Mouse (Mus musculus): ENCODE results near the gene Golga2. TPM values are rescaled to one million over a fixed set of nuclear protein-coding genes. Genes with fewer than 3 reads are reported as not detected.

Gene Golga2
- polyA plus RNA-seq, 1 experiment from 2014 or later = 7.9 TPM

GRCm38 (mm10) chr2:32335888-32336287 is 48.7 kb downstream of the Golga2 start:
- H3K4me1 ChIP-seq (replicated peaks) = no peaks in the 10 kb centered on the region
- no peaks in the 10 kb centered on the region for H3K36me3 ChIP-seq (replicated peaks)
- no peak overlapping the region for H3K4me2 ChIP-seq
- H3K27ac ChIP-seq (replicated peaks) = no peak overlapping the region
- no peak for ATAC-seq (ENCODE audit: insufficient read depth)
- 30% methylated on average over 15 of the region's 15 CpGs for WGBS (ENCODE audit: insufficient replicate concordance)
- H3K9me3 ChIP-seq (replicated peaks) = no peaks in the 10 kb centered on the region
- no peak overlapping the region for H3K9ac ChIP-seq
- H3K27me3 ChIP-seq = peaks cover 42% of the 10 kb centered on the region
- no peak overlapping the region for H3K4me3 ChIP-seq (replicated peaks)

DNA sequence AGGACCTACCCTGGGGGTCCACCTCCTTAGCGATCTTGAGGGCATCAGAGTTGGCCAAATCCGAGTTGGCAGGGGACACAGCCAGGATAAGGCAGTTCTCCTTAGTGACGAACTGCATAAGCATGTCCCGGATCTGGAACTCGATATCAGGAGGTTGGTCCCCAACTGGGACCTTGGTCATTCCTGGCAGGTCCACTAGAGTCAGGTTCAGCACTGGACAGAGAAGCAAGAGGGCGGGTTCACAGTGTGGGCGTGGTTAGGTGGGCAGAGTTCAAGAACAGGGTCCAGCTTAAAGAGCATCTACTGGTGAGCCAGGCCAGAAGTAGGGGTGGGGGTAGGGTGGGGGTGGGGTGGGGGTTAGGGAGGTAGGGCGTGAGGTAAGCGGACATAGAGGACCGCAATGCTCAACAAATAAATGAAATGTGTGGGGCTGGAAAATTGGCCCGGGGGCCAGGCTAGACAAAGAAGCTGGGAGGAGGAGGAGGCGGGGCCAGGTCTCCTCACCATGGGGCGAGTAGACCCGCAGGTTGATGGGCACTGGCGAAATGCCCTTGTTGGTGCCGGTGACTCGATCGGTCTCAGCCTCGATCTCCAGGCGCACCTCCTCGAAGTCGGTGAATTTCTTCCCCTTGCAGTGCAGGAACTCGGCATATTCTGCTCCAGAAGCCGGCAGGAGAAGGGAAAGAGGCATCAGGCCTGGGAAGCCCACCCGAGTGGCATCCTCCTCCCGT is 52.9 kb downstream of the Golga2 start:
- Histone ChIP-seq H3K27me3 (peaks cover 43% of the 10 kb centered on the region), H3K36me3 (replicated peaks) (no peaks in the 10 kb centered on the region), H3K27ac (replicated peaks) (no peak overlapping the region), H3K4me2 (no peak overlapping the region), H3K9ac (no peak overlapping the region), H3K4me1 (replicated peaks) (no peaks in the 10 kb centered on the region), H3K9me3 (replicated peaks) (no peaks in the 10 kb centered on the region), H3K4me3 (replicated peaks) (no peak overlapping the region)
- 36% methylated on average over 26 of the region's 26 CpGs for WGBS (ENCODE audit: insufficient replicate concordance)
- ATAC-seq (ENCODE audit: insufficient read depth) = no peak

DNA sequence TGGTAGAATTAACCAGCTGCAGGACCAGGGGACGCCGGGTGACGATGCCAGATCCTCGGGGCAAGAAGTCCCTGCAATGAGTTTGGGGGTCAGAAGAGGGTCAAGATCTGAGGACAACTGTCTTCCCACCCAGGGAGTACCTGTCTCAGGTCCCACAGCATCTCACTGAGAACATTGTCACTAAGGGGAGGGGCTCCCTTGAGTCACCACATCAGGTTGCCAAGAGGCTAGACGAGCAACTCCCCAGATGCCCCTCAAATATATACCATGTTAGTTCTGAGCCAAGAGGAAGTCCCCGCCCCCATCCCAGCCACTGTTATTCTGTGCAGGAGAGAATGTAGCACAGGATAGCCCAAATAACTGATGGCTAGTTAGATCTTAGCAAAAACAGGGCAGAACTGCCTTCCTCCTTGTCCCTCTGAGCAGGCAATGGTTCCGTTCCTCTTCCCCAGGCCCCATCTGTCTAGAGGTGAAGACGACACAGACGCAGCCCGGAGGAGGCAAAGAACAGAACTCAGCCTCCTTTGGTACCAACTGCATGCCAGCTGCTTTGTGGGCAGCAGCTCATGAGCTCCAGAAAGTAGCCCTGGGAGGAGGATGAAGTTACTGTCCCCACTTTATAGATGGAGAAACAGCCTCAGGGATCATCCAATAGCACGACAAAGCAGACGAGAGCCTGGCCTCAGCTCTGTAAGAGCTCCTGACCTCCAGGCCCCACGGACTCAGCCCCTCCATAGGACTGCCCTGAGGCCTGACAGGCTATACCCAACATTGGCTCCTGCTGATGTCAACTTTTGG is 53.9 kb downstream of the Golga2 start:
- Histone ChIP-seq H3K36me3 (replicated peaks) (no peaks in the 10 kb centered on the region), H3K27me3 (peaks cover 33% of the 10 kb centered on the region), H3K9ac (no peak overlapping the region), H3K4me1 (replicated peaks) (no peaks in the 10 kb centered on the region), H3K4me2 (no peak overlapping the region), H3K9me3 (replicated peaks) (no peaks in the 10 kb centered on the region), H3K27ac (replicated peaks) (no peak overlapping the region), H3K4me3 (replicated peaks) (no peak overlapping the region)
- WGBS (ENCODE audit: insufficient replicate concordance) = 62% methylated on average over 13 of the region's 13 CpGs
- ATAC-seq (ENCODE audit: insufficient read depth) = no peak

GRCm38 (mm10) chr2:32341634-32341939 is 54.4 kb downstream of the Golga2 start:
- ATAC-seq (ENCODE audit: insufficient read depth) = no peak
- Histone ChIP-seq H3K4me3 (replicated peaks) (no peak overlapping the region), H3K4me1 (replicated peaks) (no peaks in the 10 kb centered on the region), H3K9me3 (replicated peaks) (no peaks in the 10 kb centered on the region), H3K36me3 (replicated peaks) (no peaks in the 10 kb centered on the region), H3K27ac (replicated peaks) (no peak overlapping the region), H3K27me3 (peaks cover 29% of the 10 kb centered on the region), H3K9ac (no peak overlapping the region), H3K4me2 (no peak overlapping the region)
- 69% methylated on average over 4 of the region's 4 CpGs for WGBS (ENCODE audit: insufficient replicate concordance)

DNA sequence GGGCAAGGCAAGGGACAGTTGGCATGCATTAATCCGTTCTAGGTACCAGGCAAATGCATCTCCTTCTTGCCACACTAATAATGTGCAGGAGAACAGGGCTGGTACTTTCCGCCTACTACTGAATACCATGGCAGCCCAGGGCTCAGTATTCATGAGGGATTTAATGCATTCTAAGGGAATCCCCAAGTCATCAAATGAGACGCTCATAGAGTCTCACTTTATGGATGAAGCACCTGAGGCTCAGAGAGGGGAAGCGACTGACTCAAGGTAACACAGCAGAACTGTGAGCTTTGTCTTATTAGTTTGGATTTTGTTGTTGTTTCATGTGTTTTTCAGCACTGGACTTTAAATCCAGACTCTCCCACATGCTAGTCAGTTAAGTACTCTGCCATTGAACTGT is 54.9 kb downstream of the Golga2 start:
- no peaks in the 10 kb centered on the region for H3K9me3 ChIP-seq (replicated peaks)
- H3K4me3 ChIP-seq (replicated peaks) = no peak overlapping the region
- H3K27me3 ChIP-seq = peaks cover 27% of the 10 kb centered on the region; the same call in 1 of the 2 replicates
- no peak overlapping the region for H3K27ac ChIP-seq (replicated peaks)
- 67% methylated on average over 4 of the region's 4 CpGs for WGBS (ENCODE audit: insufficient replicate concordance)
- no peaks in the 10 kb centered on the region for H3K4me1 ChIP-seq (replicated peaks)
- ATAC-seq (ENCODE audit: insufficient read depth) = no peak
- no peak overlapping the region for H3K9ac ChIP-seq
- H3K4me2 ChIP-seq = no peak overlapping the region
- H3K36me3 ChIP-seq (replicated peaks) = no peaks in the 10 kb centered on the region

DNA sequence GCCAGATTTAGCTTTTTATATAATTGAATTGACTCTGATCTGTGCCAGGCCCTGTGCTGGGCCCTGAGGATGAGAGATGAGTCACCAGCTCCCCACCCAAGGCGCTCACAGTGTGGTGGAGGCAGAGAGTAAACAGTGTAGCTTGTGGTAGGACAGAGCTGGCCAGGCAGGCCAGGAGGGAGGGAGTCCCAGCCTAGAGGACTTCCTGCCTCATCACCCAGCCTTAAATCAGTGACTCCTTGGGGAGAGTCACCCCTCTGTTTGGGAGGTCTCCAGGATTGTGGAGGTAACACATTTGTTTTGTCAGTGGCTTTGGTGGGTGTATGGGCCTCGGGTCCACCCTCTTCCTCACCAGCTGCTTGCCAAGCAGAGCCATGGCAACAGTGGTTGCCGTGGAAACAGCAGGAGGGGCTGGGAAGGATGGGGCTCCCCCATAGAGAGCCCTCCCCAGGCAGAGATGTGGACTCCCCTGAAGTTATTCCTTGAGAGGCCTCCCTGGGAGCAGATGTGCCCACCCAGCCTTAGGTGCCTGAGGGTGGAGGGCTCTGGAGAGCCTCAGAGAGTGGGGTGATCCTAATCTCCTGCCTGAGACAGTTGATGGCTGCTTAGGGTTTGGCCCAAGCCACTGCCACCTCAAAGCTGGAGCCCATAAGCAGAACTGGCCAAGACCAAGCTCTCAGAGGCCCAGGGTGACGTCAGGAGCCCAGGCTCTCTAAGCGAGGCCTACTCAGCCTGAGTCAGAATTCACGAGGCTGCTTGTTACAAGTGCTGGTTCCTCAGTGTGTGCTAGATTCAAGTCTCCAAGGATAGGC is 55.6 kb downstream of the Golga2 start:
- H3K9me3 ChIP-seq (replicated peaks) = no peaks in the 10 kb centered on the region
- no peaks in the 10 kb centered on the region for H3K36me3 ChIP-seq (replicated peaks)
- peaks cover 23% of the 10 kb centered on the region; the same call in 1 of the 2 replicates for H3K27me3 ChIP-seq
- no peak overlapping the region for H3K4me3 ChIP-seq (replicated peaks)
- H3K9ac ChIP-seq = no peak overlapping the region
- no peak overlapping the region for H3K4me2 ChIP-seq
- ATAC-seq (ENCODE audit: insufficient read depth) = no peak
- 57% methylated on average over 6 of the region's 6 CpGs for WGBS (ENCODE audit: insufficient replicate concordance)
- no peaks in the 10 kb centered on the region for H3K4me1 ChIP-seq (replicated peaks)
- H3K27ac ChIP-seq (replicated peaks) = no peak overlapping the region

DNA sequence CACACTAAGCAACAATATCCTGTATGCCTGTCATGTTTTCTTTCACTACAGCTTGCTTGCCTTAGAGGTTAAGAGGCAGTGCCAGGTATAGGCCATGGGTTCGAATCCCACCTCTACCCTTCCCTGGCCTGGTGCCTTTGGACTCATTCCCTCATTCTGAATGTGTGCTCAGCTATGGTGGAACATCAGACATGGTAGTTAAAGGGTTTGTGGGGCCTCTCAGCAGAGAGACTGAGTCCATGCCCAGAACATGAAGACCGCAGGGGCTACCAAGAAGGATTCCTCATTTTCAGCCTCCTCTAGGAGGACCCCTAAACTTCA is 56.1 kb downstream of the Golga2 start:
- H3K4me2 ChIP-seq = no peak overlapping the region
- ATAC-seq (ENCODE audit: insufficient read depth) = no peak

DNA sequence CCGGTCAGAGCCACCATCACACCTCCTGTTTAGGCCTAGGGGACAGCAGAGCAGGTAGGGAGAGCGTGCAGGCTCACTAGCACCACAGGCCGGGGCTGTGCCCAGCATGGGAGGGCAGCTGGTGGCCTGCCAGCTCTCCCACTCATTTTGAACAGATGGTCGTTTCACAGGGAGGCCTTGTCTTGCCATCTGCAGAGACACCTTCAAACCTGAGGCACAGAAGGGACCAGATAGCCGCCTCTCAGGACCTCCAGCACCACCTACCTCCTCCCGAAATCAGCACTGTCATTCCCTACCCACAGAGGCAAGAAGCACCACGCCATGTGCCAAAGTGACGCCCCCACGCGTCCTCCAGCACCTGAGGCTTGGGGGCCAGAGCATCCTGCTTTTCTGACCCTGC is 56.9 kb downstream of the Golga2 start:
- no peak for ATAC-seq (ENCODE audit: insufficient read depth)

More for the DNA sequence above, 56.1 kb downstream of the Golga2 start:
- no peak overlapping the region for H3K27ac ChIP-seq (replicated peaks)
- H3K9me3 ChIP-seq (replicated peaks) = no peaks in the 10 kb centered on the region
- no peaks in the 10 kb centered on the region for H3K36me3 ChIP-seq (replicated peaks)
- 67% methylated on average over 2 of the region's 2 CpGs for WGBS (ENCODE audit: insufficient replicate concordance)
- no peak overlapping the region for H3K9ac ChIP-seq
- H3K4me3 ChIP-seq (replicated peaks) = no peak overlapping the region
- H3K4me1 ChIP-seq (replicated peaks) = no peaks in the 10 kb centered on the region
- peaks cover 26% of the 10 kb centered on the region; the same call in 1 of the 2 replicates for H3K27me3 ChIP-seq

GRCm38 (mm10) chr2:32344598-32345321 is 57.6 kb downstream of the Golga2 start:
- Histone ChIP-seq H3K9ac (no peak overlapping the region), H3K27ac (replicated peaks) (no peak overlapping the region), H3K27me3 (peaks cover 40% of the 10 kb centered on the region), H3K4me3 (replicated peaks) (no peak overlapping the region), H3K36me3 (replicated peaks) (no peaks in the 10 kb centered on the region), H3K9me3 (replicated peaks) (no peaks in the 10 kb centered on the region), H3K4me2 (no peak overlapping the region), H3K4me1 (replicated peaks) (no peaks in the 10 kb centered on the region)
- no peak for ATAC-seq (ENCODE audit: insufficient read depth)
- WGBS (ENCODE audit: insufficient replicate concordance) = 65% methylated on average over 14 of the region's 14 CpGs

More for the DNA sequence above, 56.9 kb downstream of the Golga2 start:
- no peak overlapping the region for H3K4me2 ChIP-seq
- 60% methylated on average over 10 of the region's 10 CpGs for WGBS (ENCODE audit: insufficient replicate concordance)
- H3K27ac ChIP-seq (replicated peaks) = no peak overlapping the region
- H3K9me3 ChIP-seq (replicated peaks) = no peaks in the 10 kb centered on the region
- no peak overlapping the region for H3K4me3 ChIP-seq (replicated peaks)
- peaks cover 33% of the 10 kb centered on the region; the same call in 1 of the 2 replicates for H3K27me3 ChIP-seq
- no peaks in the 10 kb centered on the region for H3K36me3 ChIP-seq (replicated peaks)
- no peaks in the 10 kb centered on the region for H3K4me1 ChIP-seq (replicated peaks)
- no peak overlapping the region for H3K9ac ChIP-seq

- peaks cover 49% of the 10 kb centered on the region for H3K27me3 ChIP-seq
- 48% methylated on average over 6 of the region's 6 CpGs for WGBS (ENCODE audit: insufficient replicate concordance)
- H3K36me3 ChIP-seq (replicated peaks) = no peaks in the 10 kb centered on the region
- H3K9me3 ChIP-seq (replicated peaks) = no peaks in the 10 kb centered on the region
- H3K9ac ChIP-seq = no peak overlapping the region
- H3K4me3 ChIP-seq (replicated peaks) = no peak overlapping the region
- ATAC-seq (ENCODE audit: insufficient read depth) = no peak
- no peak overlapping the region for H3K27ac ChIP-seq (replicated peaks)
- H3K4me2 ChIP-seq = no peak overlapping the region
- H3K4me1 ChIP-seq (replicated peaks) = peaks cover 3% of the 10 kb centered on the region; the same call in 1 of the 2 replicates
These were observed 59.8 kb downstream of the Golga2 start for GRCm38 (mm10) chr2:32347019-32347418.

Data from liver, embryonic 15.5 days (tissue).